Mouse (Mus musculus) embryonic fibroblast, embryonic 13.5 days (primary cell): ENCODE results near the gene Samd3.

Experiments used
- CTCF ChIP-seq: IDR thresholded peaks from 2 replicates; pipeline ENCODE4 v1.5.1; 2011; ENCODE audit warnings: mild to moderate bottlenecking, control low read depth, low read length, moderate library complexity, borderline replicate concordance; ENCODE audit not compliant: insufficient read depth
- POLR2A ChIP-seq: IDR thresholded peaks from 2 replicates; pipeline ENCODE4 v1.6.1; 2011; ENCODE audit warnings: low read depth, mild to moderate bottlenecking, control low read depth, low read length, moderate library complexity

DNA sequence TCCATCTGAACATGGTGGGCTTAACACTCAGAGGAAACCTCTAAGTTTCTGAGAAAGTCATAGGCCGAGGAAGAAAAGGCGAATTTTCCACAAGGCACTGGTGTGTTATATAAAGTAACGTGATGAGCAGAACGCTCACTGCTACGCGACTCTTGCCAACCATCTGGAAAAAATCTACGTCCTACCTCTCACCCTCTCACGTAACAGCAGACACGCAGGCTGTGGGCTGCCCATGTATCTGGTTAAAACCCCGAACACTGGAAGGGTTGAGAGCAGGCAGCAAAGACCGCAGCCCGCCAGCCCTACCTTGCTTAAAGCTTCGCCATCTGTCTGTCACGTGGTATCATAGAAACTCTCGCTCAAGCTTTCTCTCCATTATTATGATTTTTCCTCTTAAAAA, 84.8 kb downstream of the Samd3 start:
- TF ChIP-seq CTCF (no peak), POLR2A (no peak)
